Mouse (Mus musculus) layer of hippocampus, adult 18-20 months (tissue): ENCODE data around the gene Nmi. TPM values are rescaled to one million over a fixed set of nuclear protein-coding genes. Genes with fewer than 3 reads are reported as not detected.
"Not testable (repeated sequence)": the region's sequence is repeated elsewhere in the genome, so short reads cannot be mapped to it uniquely, and the experiment has no call there.

Source experiments
- DNase-seq, 2 experiments: peaks; one replicate each; pipeline ENCODE4 v3.0.0; 2022; ENCODE audit warnings: low spot score in 2 of 2
- long read RNA-seq: library from polyadenylated mRNA; stranded (forward); transcript quantifications from one replicate; pipeline ENCODE4 v2.0.0, GENCODE M21; 2021
- total RNA-seq, 2 experiments: library from RNA; stranded (reverse); gene quantifications; 2 replicates each; pipeline ENCODE4 v1.2.3; 2021

Gene Nmi
- 1 to 10 TPM; 3.9 to 4.2 TPM for total RNA-seq
- long read RNA-seq, partial matches to known transcripts: 0 of 7 reads
- long read RNA-seq, other reads (novel, unspliced or antisense): 2 of 7 reads

- peak in 1 of 2 experiments; percentile 12 for DNase-seq
Observed at GRCm38 (mm10) chr2:51973410-51973968, at the start of gene Nmi. Gene Nmi, minus strand, starts transcription at chr2:51973494.

- DNase-seq: no peak
Observed at GRCm38 (mm10) chr2:52016361-52016760, 43.1 kb upstream of the Nmi start.

GRCm38 (mm10) chr2:52013306-52013820 is 40.1 kb upstream of the Nmi start:
- DNase-seq: peak; percentile 2 to 16

- DNase-seq: not testable (repeated sequence)
Observed at GRCm38 (mm10) chr2:52011820-52012219, 38.5 kb upstream of the Nmi start.

- DNase-seq: no peak
Observed at GRCm38 (mm10) chr2:52006380-52006779, 33.1 kb upstream of the Nmi start.

- DNase-seq: not testable (repeated sequence)
Observed at GRCm38 (mm10) chr2:52002299-52002698, 29.0 kb upstream of the Nmi start.

GRCm38 (mm10) chr2:52001521-52001920 is 28.2 kb upstream of the Nmi start:
- DNase-seq: no peak

GRCm38 (mm10) chr2:51999996-52000395 is 26.7 kb upstream of the Nmi start:
- DNase-seq: no peak

- no peak for DNase-seq
Observed at GRCm38 (mm10) chr2:51991447-51991846, 18.2 kb upstream of the Nmi start.

GRCm38 (mm10) chr2:51989559-51989958 is 16.3 kb upstream of the Nmi start:
- no peak for DNase-seq

- DNase-seq: no peak
Observed at GRCm38 (mm10) chr2:51986695-51987094, 13.4 kb upstream of the Nmi start.

GRCm38 (mm10) chr2:51986157-51986556 is 12.9 kb upstream of the Nmi start:
- DNase-seq: no peak

- DNase-seq: no peak
Observed at GRCm38 (mm10) chr2:51985241-51985640, 11.9 kb upstream of the Nmi start.

GRCm38 (mm10) chr2:51982288-51982687 is 9.0 kb upstream of the Nmi start:
- DNase-seq: no peak

- DNase-seq: no peak
Observed at GRCm38 (mm10) chr2:51981630-51982029, 8.3 kb upstream of the Nmi start.

- peak; percentile 4 to 13 for DNase-seq
Observed at GRCm38 (mm10) chr2:51972641-51973409, 469 bp downstream of the Nmi start.

GRCm38 (mm10) chr2:51972142-51972541 is 1.2 kb downstream of the Nmi start:
- DNase-seq: no peak

- no peak for DNase-seq
Observed at GRCm38 (mm10) chr2:51970897-51971296, 2.4 kb downstream of the Nmi start.

- DNase-seq: no peak
Observed at GRCm38 (mm10) chr2:51967288-51967687, 6.0 kb downstream of the Nmi start.

GRCm38 (mm10) chr2:51953648-51954204 is 19.6 kb downstream of the Nmi start:
- DNase-seq: no peak

GRCm38 (mm10) chr2:51950876-51951275 is 22.4 kb downstream of the Nmi start:
- no peak for DNase-seq
